Mouse (Mus musculus) embryonic fibroblast, embryonic 13.5 days (primary cell): Measurements from ENCODE around the gene Gm47985.
"Not testable (repeated sequence)": the region's sequence is repeated elsewhere in the genome, so short reads cannot be mapped to it uniquely, and the experiment has no call there.

Experiments used
- CTCF ChIP-seq: IDR thresholded peaks from 2 replicates; pipeline ENCODE4 v1.5.1; 2011; ENCODE audit warnings: mild to moderate bottlenecking, control low read depth, low read length, moderate library complexity, borderline replicate concordance; ENCODE audit not compliant: insufficient read depth
- POLR2A ChIP-seq: IDR thresholded peaks from 2 replicates; pipeline ENCODE4 v1.6.1; 2011; ENCODE audit warnings: low read depth, mild to moderate bottlenecking, control low read depth, low read length, moderate library complexity

GRCm38 (mm10) chr1:151196690-151197089 lies 14.4 kb downstream of the Gm47985 start:
- not testable (repeated sequence) for TF ChIP-seq POLR2A, CTCF
